Mouse (Mus musculus): Measurements from ENCODE around the gene Marco. TPM values are rescaled to one million over a fixed set of nuclear protein-coding genes. Genes with fewer than 3 reads are reported as not detected.

Gene Marco
- total and polyA plus RNA-seq, 3 experiments = 0.15 to 0.79 (median 0.76) TPM

- Histone ChIP-seq H3K36me3 (replicated peaks in 1 of 2; ENCODE audit: control insufficient read depth in 1 of 2, insufficient read depth in 1 of 2, low read length in 1 of 2) (no peaks in the 10 kb centered on the region), H3K9ac (ENCODE audit: insufficient read depth, low read depth) (no peak overlapping the region), H3K27me3 (replicated peaks) (no peaks in the 10 kb centered on the region), H3K79me2 (replicated peaks; ENCODE audit: control insufficient read depth, extremely low read depth, insufficient read depth, poor library complexity, severe bottlenecking) (no peaks in the 10 kb centered on the region), H3K9me3 (replicated peaks; ENCODE audit: low read length) (no peaks in the 10 kb centered on the region), H3K4me1 (ENCODE audit: control insufficient read depth in 1 of 2, insufficient read depth in 2 of 2) (peaks cover 0 to 2% of the 10 kb centered on the region in 2 experiments; a peak in 1 of 4 replicates), H3K4me2 (ENCODE audit: insufficient read depth, low read depth, poor library complexity, severe bottlenecking) (no peak overlapping the region), H3K27ac (ENCODE audit: insufficient read depth, low read depth) (no peak overlapping the region), H3K4me3 (replicated peaks in 1 of 3; ENCODE audit: low read depth in 2 of 3, low read length in 2 of 3, poor library complexity in 1 of 3) (no peak overlapping the region)
- TF ChIP-seq TCF12 (IDR thresholded peaks at IDR 0.05; ENCODE audit: low read depth, low read length) = no peak
- in situ Hi-C loops (cut with MboI; ENCODE audit: low pct_ligation_motif_present, low pct_unique_long_range_greater_than_20kb, low sequenced_read_pairs) = no loop called here
- no peak for DNase-seq (ENCODE audit: extremely low read depth)
- dilution Hi-C loops (cut with MboI; ENCODE audit: extremely low pct_ligation_motif_present, extremely low pct_unique_long_range_greater_than_20kb, low sequenced_read_pairs) = no loop called here
These were observed 79.2 kb downstream of the Marco start for GRCm38 (mm10) chr1:120425587-120425986.

Other genes starting within 250 kb of the Marco start
- gene Steap3, start 232.3 kb downstream of the Marco start, total RNA-seq (2012; rRNA removed) = 1.6 and 2.9 TPM in 2 replicates
- 0.95 and 1.2 TPM in 2 replicates for gene Steap3, start 232.3 kb downstream of the Marco start, total RNA-seq (2014; rRNA removed)
- 7.3 and 8.0 TPM in 2 replicates for gene Steap3, start 232.3 kb downstream of the Marco start, polyA plus RNA-seq (2012; ENCODE audit: insufficient read length, low read depth)
- gene C1ql2, start 164.4 kb downstream of the Marco start, total RNA-seq (2012; rRNA removed) = not detected in 2 replicates
- not detected in 2 replicates for gene C1ql2, start 164.4 kb downstream of the Marco start, total RNA-seq (2014; rRNA removed)
- gene C1ql2, start 164.4 kb downstream of the Marco start, polyA plus RNA-seq (2012; ENCODE audit: insufficient read length, low read depth) = not detected in 2 replicates
- gene En1, start 97.4 kb upstream of the Marco start, total RNA-seq (2012; rRNA removed) = not detected in 2 replicates
- gene En1, start 97.4 kb upstream of the Marco start, total RNA-seq (2014; rRNA removed) = not detected in 2 replicates
- not detected in 2 replicates for gene En1, start 97.4 kb upstream of the Marco start, polyA plus RNA-seq (2012; ENCODE audit: insufficient read length, low read depth)